Mouse (Mus musculus) left cerebral cortex, postnatal 14 days (tissue): Measurements from ENCODE around the gene Afap1l2. TPM values are rescaled to one million over a fixed set of nuclear protein-coding genes. Genes with fewer than 3 reads are reported as not detected.

Source experiments
- DNase-seq, 2 experiments: peaks; one replicate each; pipeline ENCODE4 v3.0.0; 2021 to 2022; ENCODE audit warnings: low spot score in 2 of 2, mixed read lengths in 1 of 2
- intact Hi-C: fragments of 180-260 bp; cut with DNase I; formaldehyde crosslinking; loops from one replicate; pipeline ENCODE4 v1.15.1; 2025
- total RNA-seq, 2 experiments: library from RNA; stranded (reverse); gene quantifications; 2 replicates each; pipeline ENCODE4 v1.2.3; 2021

Gene Afap1l2
- total RNA-seq, 2 experiments from 2014 or later, result 11.9 to 13.4 TPM

GRCm38 (mm10) chr19:56913761-56914160 lies 94.3 kb downstream of the Afap1l2 start:
- intact Hi-C loops, result loop anchor here (10.0 kb wide), 1 partner anchor 411 kb away; no protein-coding TSS in a partner anchor
- DNase-seq, result no peak

GRCm38 (mm10) chr19:56910561-56910960 lies 97.5 kb downstream of the Afap1l2 start:
- intact Hi-C loops, result loop anchor here (10.0 kb wide), 1 partner anchor 414 kb away; no protein-coding TSS in a partner anchor
- no peak for DNase-seq

- intact Hi-C loops, result loop anchor here (5.0 kb wide), 1 partner anchor 96 kb away; no protein-coding TSS in a partner anchor
- DNase-seq, result peak; percentile 56 to 64
These were observed 99.4 kb downstream of the Afap1l2 start for GRCm38 (mm10) chr19:56908472-56909270.

- no peak for DNase-seq
- intact Hi-C loops, result loop anchor here (5.0 kb wide), 1 partner anchor 96 kb away; no protein-coding TSS in a partner anchor
These were observed 100.2 kb downstream of the Afap1l2 start for GRCm38 (mm10) chr19:56907850-56908249.

- intact Hi-C loops, result loop anchor here (5.0 kb wide), 1 partner anchor 93 kb away; no protein-coding TSS in a partner anchor
- no peak for DNase-seq
These were observed 102.6 kb downstream of the Afap1l2 start for GRCm38 (mm10) chr19:56905395-56905794.

GRCm38 (mm10) chr19:56904095-56904494 lies 103.9 kb downstream of the Afap1l2 start:
- intact Hi-C loops, result no loop called here
- DNase-seq, result no peak

GRCm38 (mm10) chr19:56897654-56898053 lies 110.4 kb downstream of the Afap1l2 start:
- intact Hi-C loops, result no loop called here
- DNase-seq, result no peak

- intact Hi-C loops, result no loop called here
- DNase-seq, result no peak
These were observed 114.7 kb downstream of the Afap1l2 start for GRCm38 (mm10) chr19:56893326-56893725.

GRCm38 (mm10) chr19:56892586-56892985 lies 115.4 kb downstream of the Afap1l2 start:
- no peak for DNase-seq
- intact Hi-C loops, result no loop called here

GRCm38 (mm10) chr19:56891438-56891837 lies 116.6 kb downstream of the Afap1l2 start:
- no peak for DNase-seq
- intact Hi-C loops, result no loop called here

GRCm38 (mm10) chr19:56888654-56889053 lies 119.4 kb downstream of the Afap1l2 start:
- no peak for DNase-seq
- intact Hi-C loops, result no loop called here

GRCm38 (mm10) chr19:56887879-56888278 lies 120.1 kb downstream of the Afap1l2 start:
- DNase-seq, result peak in 1 of 2 experiments; percentile 33
- intact Hi-C loops, result no loop called here

GRCm38 (mm10) chr19:56877364-56877763 lies 130.7 kb downstream of the Afap1l2 start:
- intact Hi-C loops, result loop anchor here (10.0 kb wide), 1 partner anchor 1023 kb away; no protein-coding TSS in a partner anchor
- DNase-seq, result no peak

- DNase-seq, result no peak
- intact Hi-C loops, result loop anchor here (10.0 kb wide), 1 partner anchor 1020 kb away; no protein-coding TSS in a partner anchor
These were observed 133.3 kb downstream of the Afap1l2 start for GRCm38 (mm10) chr19:56874601-56875315.

- DNase-seq, result peak in 1 of 2 experiments; percentile 20
- intact Hi-C loops, result loop anchor here (10.0 kb wide), 1 partner anchor 1019 kb away; no protein-coding TSS in a partner anchor
These were observed 134.0 kb downstream of the Afap1l2 start, which contains the start of gene Vwa2 for GRCm38 (mm10) chr19:56873816-56874600. TSS of gene Vwa2 (plus strand) at chr19:56874249.

GRCm38 (mm10) chr19:56867701-56868100 lies 140.3 kb downstream of the Afap1l2 start:
- no peak for DNase-seq
- intact Hi-C loops, result no loop called here
